Mouse (Mus musculus) embryonic facial prominence, embryonic 10.5 days (tissue): Measurements from ENCODE around the gene Eif4ebp2. TPM values are rescaled to one million over a fixed set of nuclear protein-coding genes. Genes with fewer than 3 reads are reported as not detected.

ENCODE experiments used
- polyA plus RNA-seq: library from polyadenylated mRNA; unstranded; fragments of >200 nt; fragmentation: Nextera tagmentation; extraction: Ambion mirVana; gene quantifications from 2 replicates; pipeline ENCODE4 v1.2.1, GENCODE M21; 2016

Gene Eif4ebp2
- polyA plus RNA-seq, 1 experiment from 2014 or later, result 80.9 TPM

Other genes with a start within 250 kb of the Eif4ebp2 start
- 0.40 and 0.42 TPM in 2 replicates for gene Adamts14, start 179.2 kb downstream of the Eif4ebp2 start, polyA plus RNA-seq
- gene Prf1, start 154.8 kb downstream of the Eif4ebp2 start, polyA plus RNA-seq, result not detected in 2 replicates
- gene Pald1, start 69.1 kb downstream of the Eif4ebp2 start, polyA plus RNA-seq, result 29.9 and 35.3 TPM in 2 replicates
- gene Nodal, start 34.7 kb downstream of the Eif4ebp2 start, polyA plus RNA-seq, result 0.16 TPM in 1 of 2 replicates, not detected in the other
- gene Lrrc20, start 23.1 kb upstream of the Eif4ebp2 start, polyA plus RNA-seq, result 9.8 and 13.0 TPM in 2 replicates
- gene Npffr1, start 142.8 kb upstream of the Eif4ebp2 start, polyA plus RNA-seq, result 0.10 and 0.11 TPM in 2 replicates
- 345 and 369 TPM in 2 replicates for gene Ppa1, start 195.9 kb upstream of the Eif4ebp2 start, polyA plus RNA-seq
- 217 and 224 TPM in 2 replicates for gene Sar1a, start 227.6 kb upstream of the Eif4ebp2 start, polyA plus RNA-seq
- 29.4 and 31.2 TPM in 2 replicates for gene Tysnd1, start 242.9 kb upstream of the Eif4ebp2 start, polyA plus RNA-seq